Mouse (Mus musculus) heart, postnatal 10 days (tissue): ENCODE measurements around the gene Dmrt1. TPM values are rescaled to one million over a fixed set of nuclear protein-coding genes. Genes with fewer than 3 reads are reported as not detected.

Experiments used
- DNase-seq, 2 experiments: peaks; one replicate each; pipeline ENCODE4 v3.0.0; 2021
- intact Hi-C: fragments of 180-260 bp; cut with DNase I; formaldehyde crosslinking; loops from one replicate; pipeline ENCODE4 v1.15.1; 2025
- total RNA-seq, 2 experiments: library from RNA; stranded (reverse); gene quantifications; 2 replicates each; pipeline ENCODE4 v1.2.3; 2021

The Dmrt1 gene
- total RNA-seq, 2 experiments from 2014 or later: not detected

DNA sequence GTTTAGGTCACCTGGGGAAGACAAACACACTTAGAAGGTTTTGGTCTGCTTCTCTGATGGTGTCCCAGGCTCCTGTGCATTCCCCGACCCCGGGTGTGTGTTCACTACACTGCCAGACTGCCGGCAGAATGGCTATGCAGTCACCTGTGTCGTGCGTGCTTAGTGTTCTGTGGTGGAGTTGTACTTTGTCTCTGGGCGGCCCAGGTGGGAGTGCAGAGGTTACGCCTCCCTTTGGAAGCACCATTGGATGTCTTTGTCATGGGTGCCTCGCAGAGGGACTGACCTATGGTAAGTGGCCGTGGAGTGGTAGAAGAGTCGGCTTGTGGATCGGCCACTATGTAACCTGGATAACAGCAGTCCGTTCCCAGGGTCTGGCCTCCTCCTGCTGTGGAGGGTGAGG is 59.0 kb downstream of the Dmrt1 start:
- no peak for DNase-seq
- intact Hi-C loops: no loop called here

DNA sequence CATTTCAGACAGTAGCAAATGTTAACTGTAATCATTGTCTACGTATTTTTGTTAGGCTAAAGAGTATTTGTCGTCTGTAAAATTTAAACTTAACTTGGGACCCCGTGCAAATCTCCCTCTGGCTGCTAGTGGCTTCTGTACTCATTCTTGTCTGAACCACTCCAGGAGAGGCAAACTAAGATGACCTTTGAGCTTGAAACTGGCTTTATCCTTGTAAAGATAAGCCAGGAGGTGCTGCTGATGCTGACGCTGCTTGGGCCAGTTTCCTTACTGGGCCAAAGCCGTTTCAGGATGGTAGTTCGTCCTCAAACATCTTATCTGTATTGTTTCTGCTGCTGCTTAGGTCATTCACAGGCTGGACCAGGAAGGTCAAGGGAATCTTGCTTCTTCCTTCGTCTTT is 64.4 kb downstream of the Dmrt1 start:
- DNase-seq: no peak

GRCm38 (mm10) chr19:25574431-25574830 is 69.0 kb downstream of the Dmrt1 start:
- intact Hi-C loops: no loop called here
- no peak for DNase-seq

More for the DNA sequence above, 64.4 kb downstream of the Dmrt1 start:
- intact Hi-C loops: no loop called here

GRCm38 (mm10) chr19:25574981-25575814 is 69.8 kb downstream of the Dmrt1 start:
- no peak for DNase-seq
- intact Hi-C loops: no loop called here

DNA sequence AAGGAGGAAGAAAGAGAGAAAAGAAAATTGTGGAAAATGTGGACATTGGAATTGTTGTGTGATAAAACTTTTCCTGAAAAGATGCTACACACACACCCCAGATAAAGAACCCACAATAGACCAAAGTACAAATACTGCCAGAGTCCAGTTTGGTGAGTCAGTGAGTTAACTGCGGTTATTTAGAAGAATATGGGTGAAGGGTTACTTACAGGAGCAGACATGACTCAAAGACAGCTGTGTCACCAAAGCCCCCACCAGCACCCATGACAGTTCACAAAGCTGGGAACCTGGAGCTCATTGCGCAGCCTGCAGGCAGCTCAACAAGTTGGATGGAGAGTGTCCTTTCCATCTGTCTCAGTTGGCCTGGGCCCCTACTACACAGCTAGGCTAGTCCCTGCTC is 72.9 kb downstream of the Dmrt1 start:
- intact Hi-C loops: no loop called here
- DNase-seq: no peak

DNA sequence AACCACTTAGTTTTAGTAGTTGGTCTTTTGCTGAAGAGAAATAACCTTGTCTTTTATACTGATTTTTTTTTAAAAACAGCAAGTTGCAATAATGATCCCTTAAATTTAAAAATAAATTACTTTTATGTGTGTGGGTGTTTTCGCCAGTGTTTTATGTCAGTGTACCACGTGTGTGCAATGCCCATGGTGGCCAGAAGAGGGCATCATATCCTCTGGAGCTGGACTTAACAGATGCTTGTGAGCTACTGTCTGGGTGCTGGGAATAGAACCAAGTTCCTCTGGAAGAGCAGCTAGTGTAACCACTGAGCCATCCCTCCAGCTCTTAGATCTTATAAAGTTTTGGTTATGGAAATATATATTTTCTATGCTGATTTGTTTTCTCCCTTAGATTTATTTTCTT is 74.0 kb downstream of the Dmrt1 start:
- DNase-seq: no peak
- intact Hi-C loops: no loop called here

GRCm38 (mm10) chr19:25597717-25598232 is 92.4 kb downstream of the Dmrt1 start:
- intact Hi-C loops: no loop called here
- no peak for DNase-seq

DNA sequence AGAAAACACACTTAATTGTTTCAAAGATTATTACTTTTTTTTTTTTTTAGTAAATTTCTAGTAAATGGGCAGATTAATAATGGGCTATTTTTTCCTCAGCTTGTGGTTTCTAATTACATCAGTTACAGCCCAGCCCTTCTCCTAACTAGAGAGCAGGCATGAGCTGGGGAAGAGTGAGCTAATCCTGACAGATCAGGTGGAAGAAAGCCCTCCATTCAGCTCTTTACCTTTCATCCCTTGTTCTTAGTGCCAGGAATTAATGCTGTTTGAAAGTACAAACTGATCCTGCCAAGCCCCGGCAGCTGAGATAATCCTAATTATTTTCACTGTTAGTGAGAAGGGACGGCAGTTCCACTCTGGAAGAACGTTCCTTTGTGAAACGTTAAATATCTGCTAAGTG is 93.2 kb downstream of the Dmrt1 start:
- no peak for DNase-seq
- intact Hi-C loops: no loop called here

DNA sequence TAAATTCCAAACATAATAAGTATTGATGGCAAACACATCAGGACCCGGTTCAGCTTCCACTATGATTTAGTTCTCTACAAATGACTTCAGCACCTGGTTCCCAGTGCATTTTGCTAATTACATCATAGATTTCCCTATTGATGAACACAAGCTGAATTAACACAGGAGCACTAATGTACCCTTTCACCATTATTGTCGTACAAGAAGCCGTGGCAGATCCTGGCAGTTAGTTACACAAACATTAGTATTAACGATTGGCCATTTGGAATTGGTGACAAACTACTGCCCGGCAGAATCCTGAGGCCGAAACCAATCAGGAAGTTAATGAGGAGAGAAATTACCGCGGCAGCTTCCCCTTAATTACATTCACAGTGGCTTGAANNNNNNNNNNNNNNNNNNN is 96.5 kb downstream of the Dmrt1 start:
- no peak for DNase-seq
- intact Hi-C loops: no loop called here

DNA sequence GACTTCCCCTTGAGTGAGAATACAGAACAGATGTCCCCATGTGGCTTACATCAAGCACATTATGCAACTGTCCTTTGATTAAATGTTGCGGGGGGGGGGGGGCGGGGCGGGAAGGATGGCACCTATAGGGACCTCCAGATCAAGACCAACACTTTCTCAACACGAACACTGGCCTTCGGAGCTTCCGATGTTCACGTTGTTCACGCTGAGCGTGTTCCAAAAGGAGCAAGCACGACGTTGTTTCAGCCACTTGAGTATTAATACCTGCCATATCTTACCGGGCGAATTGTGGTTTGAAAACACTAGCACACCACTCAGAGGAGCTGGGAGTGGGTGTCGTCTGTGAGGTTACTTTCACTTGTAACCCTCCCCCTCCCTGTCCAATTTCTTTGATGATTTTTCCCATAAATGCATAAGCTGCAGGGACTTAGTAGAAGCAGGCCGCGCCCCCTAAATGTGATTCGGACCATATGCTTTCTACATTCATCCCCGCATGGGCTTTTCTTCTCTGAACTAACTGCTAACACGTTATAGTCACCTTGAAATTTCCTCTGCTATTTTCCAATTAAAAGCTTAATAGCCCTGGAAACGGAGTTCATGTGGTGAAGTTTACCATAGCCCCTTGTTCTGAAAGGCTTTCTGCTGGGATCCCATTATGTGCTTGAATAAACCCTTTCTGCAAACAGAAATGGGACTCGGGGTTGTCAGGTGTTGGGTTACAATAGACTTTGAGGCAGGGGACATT is 102.2 kb downstream of the Dmrt1 start:
- intact Hi-C loops: no loop called here
- no peak for DNase-seq

- intact Hi-C loops: no loop called here
- DNase-seq: no peak
These were observed 102.8 kb downstream of the Dmrt1 start for GRCm38 (mm10) chr19:25608206-25608580.

DNA sequence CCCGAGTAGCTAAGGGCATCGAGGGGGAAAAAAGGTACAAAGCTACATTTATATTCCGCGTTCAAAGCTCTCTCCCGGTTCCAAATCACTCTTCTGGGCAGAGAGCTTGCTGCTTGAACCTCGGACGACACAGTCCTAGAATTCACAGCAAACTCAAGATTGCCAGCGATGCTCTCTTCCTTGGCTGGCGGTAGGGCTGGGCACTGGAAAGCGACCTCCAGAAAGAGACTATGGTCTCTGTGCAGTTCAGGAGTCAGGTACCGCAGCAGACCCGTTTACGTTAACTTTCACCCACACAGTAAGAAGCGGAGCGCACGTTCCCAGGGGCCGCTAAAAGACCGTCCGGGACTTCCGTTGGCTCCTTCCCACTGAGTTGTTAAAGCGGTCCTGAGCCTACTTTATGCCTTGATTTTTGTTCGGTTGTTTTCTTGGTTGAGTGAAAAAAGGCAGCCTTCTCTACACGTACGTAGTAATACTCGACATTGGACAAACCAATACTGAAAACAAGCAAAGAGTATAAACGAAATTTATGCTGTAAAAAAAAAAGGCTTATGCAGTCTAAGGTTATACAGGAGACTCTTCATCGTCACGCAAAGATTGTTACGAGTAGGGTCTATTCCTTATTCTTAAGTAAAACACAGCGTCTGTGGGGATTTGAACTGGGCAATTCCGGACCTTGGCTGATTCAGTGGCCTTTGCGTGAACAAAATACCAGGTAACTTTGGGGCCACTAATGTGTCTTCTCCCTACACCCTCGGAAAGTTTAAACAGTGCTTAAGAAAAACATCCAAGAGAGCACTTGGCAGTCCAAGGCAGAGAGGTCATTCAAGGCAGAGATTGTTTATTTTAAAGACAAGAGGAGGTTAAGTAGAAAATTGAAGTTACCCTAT is 103.8 kb downstream of the Dmrt1 start:
- peak in 1 of 2 experiments; percentile 46 for DNase-seq
- intact Hi-C loops: no loop called here

DNA sequence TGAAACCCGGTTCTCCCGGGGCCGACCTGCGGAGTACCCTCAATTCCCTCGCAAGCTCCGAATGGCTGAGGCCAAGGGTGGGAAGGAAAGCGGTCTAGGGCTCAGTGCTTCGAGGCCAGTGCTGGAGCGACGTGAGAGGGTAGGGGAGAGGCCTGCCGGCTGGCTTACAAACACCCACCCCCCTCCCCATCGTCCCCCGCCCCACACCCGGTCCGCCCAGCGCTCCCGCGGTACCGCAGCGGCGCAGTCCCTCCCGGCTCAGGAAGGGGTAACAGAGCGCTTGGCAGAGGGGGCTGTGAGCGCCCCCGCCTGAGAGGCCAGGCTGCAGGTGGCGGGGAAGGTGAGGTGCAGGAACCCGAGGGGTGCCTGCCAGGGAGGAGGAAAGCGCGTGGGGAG is 104.6 kb downstream of the Dmrt1 start, which contains the start of gene Dmrt3:
Dmrt3 (plus strand) TSS at position 287 of the 396 bp plus-strand sequence.
- no peak for DNase-seq

GRCm38 (mm10) chr19:25610411-25611111 is 105.1 kb downstream of the Dmrt1 start:
- DNase-seq: no peak
- intact Hi-C loops: no loop called here

More for the DNA sequence above, 104.6 kb downstream of the Dmrt1 start, which contains the start of gene Dmrt3:
- intact Hi-C loops: no loop called here

DNA sequence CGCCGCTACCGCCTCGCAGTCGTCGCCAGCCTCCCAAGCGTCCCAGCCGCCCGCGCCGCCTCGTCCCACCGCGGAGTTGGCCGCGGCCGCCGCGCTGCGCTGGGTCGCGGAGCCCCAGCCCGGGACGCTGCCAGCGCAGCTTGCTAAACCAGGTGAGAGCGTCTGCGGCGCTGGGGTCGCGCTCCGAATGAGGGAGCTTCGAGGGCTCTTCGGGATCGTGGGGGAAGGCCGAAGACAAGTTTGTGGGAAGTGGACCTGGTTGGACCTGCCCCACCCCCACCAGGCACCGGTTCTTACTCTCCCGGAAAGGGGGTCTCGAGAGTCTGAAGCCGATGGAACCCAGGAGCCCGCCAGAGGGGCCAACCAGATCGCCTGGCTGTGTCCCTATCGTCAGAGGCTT is 105.7 kb downstream of the Dmrt1 start:
- intact Hi-C loops: no loop called here
- no peak for DNase-seq

DNA sequence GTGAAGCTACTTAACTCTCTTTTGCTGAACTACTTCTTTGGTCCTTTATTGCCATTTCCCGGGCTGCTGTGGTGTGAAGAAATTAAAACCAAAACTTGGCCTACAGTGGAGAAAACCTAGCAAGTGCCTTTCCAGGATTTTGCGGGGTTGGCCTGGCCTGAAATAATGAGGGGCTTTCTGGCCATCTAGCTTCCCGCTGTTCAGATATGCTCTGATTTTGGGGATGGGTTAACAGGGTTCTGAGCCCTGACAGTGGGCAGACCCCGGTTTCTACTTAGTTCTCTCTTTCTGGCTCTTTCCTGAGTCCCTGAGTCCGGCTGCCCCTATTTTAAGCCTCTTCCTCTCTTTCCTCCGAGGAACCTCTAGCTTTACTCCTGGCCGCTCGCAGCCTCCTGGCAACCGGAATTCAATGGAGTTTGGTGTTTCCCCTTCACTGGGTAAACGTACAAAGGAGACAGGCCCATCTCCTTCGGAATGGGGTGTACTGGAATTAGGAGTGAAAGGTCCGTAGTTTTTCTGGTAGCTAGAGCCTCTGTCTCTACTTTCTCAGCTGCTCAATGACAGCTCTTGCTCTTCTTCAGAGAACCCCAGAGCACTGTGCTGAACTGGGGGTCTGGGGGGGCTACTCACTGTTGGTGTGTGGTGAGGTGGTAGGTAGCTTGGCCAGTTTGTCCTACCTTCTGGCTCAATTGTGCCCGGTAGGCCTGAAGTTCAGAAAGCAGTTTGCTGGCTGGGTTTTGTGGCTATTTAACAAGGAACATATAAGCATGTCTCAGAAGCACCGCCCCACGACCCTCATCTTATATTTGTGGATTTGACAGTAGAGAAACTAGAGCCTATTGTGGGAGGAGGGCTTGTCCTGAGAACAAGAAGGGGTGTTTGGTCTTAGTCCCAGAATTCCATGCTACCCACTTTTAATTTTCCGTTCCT is 106.7 kb downstream of the Dmrt1 start:
- intact Hi-C loops: no loop called here
- no peak for DNase-seq

DNA sequence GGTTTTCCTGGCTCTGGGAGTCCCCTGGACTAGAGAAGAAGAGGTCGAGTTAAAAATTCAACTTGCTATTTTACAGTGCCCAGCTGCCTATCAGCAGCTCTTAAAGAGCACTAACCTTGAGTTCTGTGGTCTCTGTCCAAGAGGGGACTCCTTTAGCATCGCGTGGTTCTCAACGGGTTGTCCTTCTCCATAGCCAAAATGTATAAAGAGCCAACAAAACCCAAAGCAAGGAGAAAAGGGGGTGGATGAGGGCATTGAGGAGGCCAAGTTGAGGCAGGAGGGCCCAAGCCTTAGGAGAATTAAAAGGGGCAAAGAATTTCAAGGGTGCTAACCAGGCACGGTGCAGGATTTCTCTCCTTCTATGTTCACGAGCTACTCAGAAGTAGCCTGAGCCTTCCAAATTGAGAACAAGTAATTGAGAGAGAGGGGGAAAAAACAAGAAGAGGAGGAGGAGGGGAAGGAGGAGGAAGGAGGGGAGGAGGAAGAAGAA is 107.4 kb downstream of the Dmrt1 start:
- DNase-seq: no peak
- intact Hi-C loops: no loop called here

- intact Hi-C loops: no loop called here
- no peak for DNase-seq
These were observed 108.3 kb downstream of the Dmrt1 start for GRCm38 (mm10) chr19:25613476-25614300.
